Mouse (Mus musculus) C3H10T1/2 (cell line): ENCODE results near the gene Hoxa1. TPM values are rescaled to one million over a fixed set of nuclear protein-coding genes. Genes with fewer than 3 reads are reported as not detected.

Source experiments
- polyA plus RNA-seq, 2 experiments: library from polyadenylated mRNA; unstranded; fragments of >200 nt; fragmentation: generic; extraction: Trizol; gene quantifications; one replicate each; pipeline ENCODE4 v1.2.1; 2012; ENCODE audit warnings: missing spikeins in 2 of 2

The Hoxa1 gene
- 1 to 10 TPM in 1 of 2 experiments, under 1 TPM in 1; 0.26 to 1.2 TPM for polyA plus RNA-seq

DNA sequence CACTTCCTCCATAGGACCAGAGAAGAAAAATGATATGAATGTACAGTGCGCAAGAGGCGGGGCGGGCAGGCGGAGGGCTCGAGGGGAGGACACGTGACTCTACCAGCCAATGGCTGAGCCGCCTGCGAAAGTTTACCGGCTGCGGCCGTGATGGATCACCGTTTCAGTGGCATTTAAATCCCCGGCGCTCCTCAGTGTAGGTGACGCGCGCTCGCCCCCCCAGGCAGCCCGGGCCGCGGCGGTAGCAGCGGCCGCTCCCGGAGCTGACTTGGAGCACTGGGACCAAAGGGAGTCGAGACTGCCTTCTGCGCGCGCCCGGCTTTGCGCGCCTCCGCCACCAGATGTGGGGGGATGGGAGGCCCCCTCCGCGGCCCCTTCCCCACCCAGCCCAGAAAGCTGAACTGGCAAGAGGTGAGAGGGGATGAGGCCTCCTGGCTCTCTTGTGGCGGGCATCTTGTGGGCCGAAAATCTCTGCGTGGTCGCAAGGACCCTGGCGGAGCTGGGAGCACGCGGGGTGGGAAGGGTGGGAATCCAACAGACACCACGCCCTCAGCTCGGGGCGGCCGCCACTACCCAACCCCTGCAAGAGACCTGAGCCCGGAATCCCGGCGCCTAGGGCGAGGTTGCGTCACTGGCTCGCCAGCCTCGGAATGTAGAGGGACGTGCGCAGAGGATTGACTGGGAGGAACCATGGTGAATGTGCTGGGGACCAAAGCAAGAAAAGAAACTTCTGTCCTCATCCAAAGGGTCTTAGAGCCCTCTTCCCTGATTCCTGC lies at the start of gene Hoxa1:
Gene Hoxa1 (minus strand): TSS at position 42 of the 776 bp plus-strand sequence.

GRCm38 (mm10) chr6:52204050-52204752 lies 46.1 kb upstream of the Hoxa1 start, which contains the start of gene Hoxa5:
TSS of gene Hoxa5 (minus strand) at chr6:52204587.

GRCm38 (mm10) chr6:52190906-52191810 lies 33.0 kb upstream of the Hoxa1 start, which contains the start of gene Hoxa4:
TSS of gene Hoxa4 (minus strand) at chr6:52191753.

DNA sequence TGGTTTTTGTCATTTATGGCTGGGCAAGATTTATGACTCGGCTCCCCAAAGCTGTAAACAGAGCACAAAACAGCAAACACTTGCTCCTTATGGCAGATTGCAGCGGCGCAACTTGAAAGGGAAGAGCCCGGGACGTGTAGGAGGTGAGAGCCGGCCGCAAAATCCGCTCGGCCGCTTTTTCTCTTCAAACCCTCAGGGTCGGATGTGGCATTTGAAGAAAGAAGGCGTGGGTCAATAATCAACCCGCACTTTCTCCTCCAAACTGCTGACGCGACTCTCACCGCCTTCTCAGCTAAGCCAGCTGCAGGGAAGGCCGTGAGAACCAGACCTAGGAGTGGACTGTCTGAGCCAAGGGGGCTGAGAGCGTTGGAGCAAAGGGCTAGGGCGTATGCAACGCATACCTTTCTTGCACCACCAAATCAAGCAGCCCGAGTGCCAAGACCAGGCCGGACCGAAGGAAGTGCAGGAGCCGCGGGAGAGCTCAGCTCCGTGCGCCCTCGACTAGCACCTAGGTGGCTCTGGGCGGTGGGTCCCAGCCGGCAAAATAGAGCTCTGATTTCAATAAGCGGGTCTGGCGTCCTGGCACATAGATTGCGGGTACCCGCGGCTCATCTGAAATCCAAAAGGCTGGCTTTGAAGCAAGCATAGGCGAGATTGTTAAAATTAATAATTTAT lies 19.1 kb upstream of the Hoxa1 start, which contains the start of gene 5730596B20Rik:
Gene 5730596B20Rik (plus strand): TSS at position 438 of the 675 bp plus-strand sequence.

GRCm38 (mm10) chr6:52164626-52165440 lies 6.7 kb upstream of the Hoxa1 start, which contains the start of gene Hoxa2:
TSS of gene Hoxa2 (minus strand) at chr6:52164831.

Other genes starting within 250 kb of the Hoxa1 start
- gene Skap2, start 145.8 kb downstream of the Hoxa1 start, polyA plus RNA-seq, result 10 to 100 TPM in 1 of 2 experiments, 1 to 10 TPM in 1; 4.6 to 22.6 TPM
- gene Hoxa2, start 6.5 kb upstream of the Hoxa1 start, polyA plus RNA-seq, result 10 to 100 TPM in 1 of 2 experiments, 1 to 10 TPM in 1; 5.0 to 20.2 TPM
- gene 5730596B20Rik, start 19.2 kb upstream of the Hoxa1 start, polyA plus RNA-seq, result under 1 TPM; 0.02 to 0.30 TPM
- 1 to 10 TPM; 3.0 to 4.6 TPM for gene Hoxa4, start 33.4 kb upstream of the Hoxa1 start, polyA plus RNA-seq
- gene Hoxa5, start 46.3 kb upstream of the Hoxa1 start, polyA plus RNA-seq, result 10 to 100 TPM in 1 of 2 experiments, 1 to 10 TPM in 1; 1.6 to 14.1 TPM
- 1 to 10 TPM in 1 of 2 experiments, under 1 TPM in 1; 0.32 to 3.3 TPM for gene Hoxa6, start 50.4 kb upstream of the Hoxa1 start, polyA plus RNA-seq
- 1 to 10 TPM; 1.7 to 8.4 TPM for gene Hoxa3, start 55.0 kb upstream of the Hoxa1 start, polyA plus RNA-seq
- gene Gm28308, start 55.0 kb upstream of the Hoxa1 start, polyA plus RNA-seq, result 1 to 10 TPM in 1 of 2 experiments, not detected in 1; 1.0 TPM
- 10 to 100 TPM; 39.1 to 66.3 TPM for gene Hoxa7, start 63.5 kb upstream of the Hoxa1 start, polyA plus RNA-seq
- gene Hoxa9, start 72.8 kb upstream of the Hoxa1 start, polyA plus RNA-seq, result under 1 TPM; 0.01 to 0.37 TPM
- 1 to 10 TPM in 1 of 2 experiments, under 1 TPM in 1; 0.23 to 4.4 TPM for gene Hoxa10, start 82.5 kb upstream of the Hoxa1 start, polyA plus RNA-seq
- not detected for gene Hoxa11, start 87.5 kb upstream of the Hoxa1 start, polyA plus RNA-seq
- not detected for gene Hoxa13, start 102.6 kb upstream of the Hoxa1 start, polyA plus RNA-seq
- gene Evx1, start 155.2 kb upstream of the Hoxa1 start, polyA plus RNA-seq, result not detected